Comparison of ENCODE assay signal across 22 mouse cellular contexts in genomic region chr12:85490096-85490820, GRCm38 (mm10). TPM values are rescaled to one million over a fixed set of nuclear protein-coding genes. Genes with fewer than 3 reads are reported as not detected.
A peak's percentile ranks its signal among the peaks of the same experiment; 100 is the strongest.
DNase-seq lines count a peak whose midpoint lies in the region; ATAC-seq and TF ChIP-seq lines count a peak whose summit lies in the region.
"Had no signal": no experiment of that assay in that cellular context is flagged by ENCODE, and none has a peak within 500 bp of the region (broad histone marks: within the 10 kb centered on the region; RNA-seq: fewer than 3 reads in every experiment).

No protein-coding gene starts in this region.

- peak overlapping the region; percentile 30 for H3K27ac ChIP-seq in liver, adult 2 months (replicated peaks; ENCODE audit: insufficient read depth, low read depth, low read length)
- H3K27ac ChIP-seq in liver, embryonic 12.5 days: no peak overlapping the region
- peak overlapping the region; percentile 93 for H3K27ac ChIP-seq in bone marrow, adult 2 months (ENCODE audit: control insufficient read depth, insufficient read depth, low read depth, low read length, poor library complexity)
- peak overlapping the region; percentile 63 for H3K27ac ChIP-seq in embryonic facial prominence, embryonic 15.5 days (replicated peaks)
- H3K27ac ChIP-seq in stomach, embryonic 16.5 days (ENCODE audit: low read length): peak overlapping the region; percentile 42
- H3K27ac ChIP-seq: forebrain, embryonic 10.5 days; heart, embryonic 15.5 days; hindbrain, embryonic 13.5 days; kidney, postnatal 0 days; neural tube, embryonic 15.5 days had no signal

- no peaks in the 10 kb centered on the region for H3K36me3 ChIP-seq in liver, adult 2 months (ENCODE audit: control insufficient read depth, insufficient read depth, low read length)
- H3K36me3 ChIP-seq in liver, embryonic 12.5 days: no peaks in the 10 kb centered on the region
- no peaks in the 10 kb centered on the region for H3K36me3 ChIP-seq in embryonic facial prominence, embryonic 15.5 days
- no peaks in the 10 kb centered on the region for H3K36me3 ChIP-seq in stomach, embryonic 16.5 days (ENCODE audit: control insufficient read depth, insufficient read depth, low read length)
- H3K36me3 ChIP-seq: forebrain, embryonic 10.5 days; heart, embryonic 15.5 days; hindbrain, embryonic 13.5 days; neural tube, embryonic 15.5 days had no signal

- TF ChIP-seq POLR2A in liver, adult 2 months (IDR thresholded peaks at IDR 0.05; ENCODE audit: extremely low read depth, insufficient read depth, low read length): no peak
- TF ChIP-seq POLR2A in bone marrow, adult 2 months (IDR thresholded peaks at IDR 0.05; ENCODE audit: borderline replicate concordance, control insufficient read depth, low read depth, low read length): no peak

- H3K27me3 ChIP-seq in liver, adult 2 months (ENCODE audit: control insufficient read depth, insufficient read depth, low read length): no peaks in the 10 kb centered on the region
- H3K27me3 ChIP-seq in liver, embryonic 12.5 days (replicated peaks): peaks cover 53% of the 10 kb centered on the region
- no peaks in the 10 kb centered on the region for H3K27me3 ChIP-seq in embryonic facial prominence, embryonic 15.5 days
- H3K27me3 ChIP-seq in stomach, embryonic 16.5 days (ENCODE audit: control insufficient read depth, insufficient read depth, low read length): no peaks in the 10 kb centered on the region
- H3K27me3 ChIP-seq: heart, embryonic 15.5 days; neural tube, embryonic 15.5 days had no signal

- H3K9ac ChIP-seq in liver, adult 2 months (ENCODE audit: low read depth, low read length): no peak overlapping the region
- no peak overlapping the region for H3K9ac ChIP-seq in liver, embryonic 12.5 days
- no peak overlapping the region for H3K9ac ChIP-seq in embryonic facial prominence, embryonic 15.5 days
- no peak overlapping the region for H3K9ac ChIP-seq in stomach, embryonic 16.5 days (ENCODE audit: low read length)
- H3K9ac ChIP-seq: heart, embryonic 15.5 days; hindbrain, embryonic 13.5 days; lung, embryonic 14.5 days; neural tube, embryonic 15.5 days had no signal

- H3K4me1 ChIP-seq in liver, adult 2 months (ENCODE audit: control insufficient read depth, insufficient read depth, low read length): peaks cover 6% of the 10 kb centered on the region
- H3K4me1 ChIP-seq in liver, embryonic 12.5 days: peaks cover 24% of the 10 kb centered on the region
- peaks cover 4% of the 10 kb centered on the region for H3K4me1 ChIP-seq in bone marrow, adult 2 months (ENCODE audit: control insufficient read depth, insufficient read depth, low read length)
- H3K4me1 ChIP-seq in embryonic facial prominence, embryonic 15.5 days: peaks cover 29% of the 10 kb centered on the region
- H3K4me1 ChIP-seq in stomach, embryonic 16.5 days (ENCODE audit: control insufficient read depth, insufficient read depth, low read length): peaks cover 10% of the 10 kb centered on the region

- no peak for ATAC-seq in liver, embryonic 12.5 days
- no peak for ATAC-seq in embryonic facial prominence, embryonic 15.5 days (ENCODE audit: insufficient number of reproducible peaks, low FRiP score, low TSS enrichment, low read depth)
- ATAC-seq in stomach, embryonic 16.5 days (ENCODE audit: insufficient read depth, low FRiP score): no peak
- no peak for ATAC-seq in monocyte, adult 5-6 weeks (replicated peaks; ENCODE audit: insufficient number of reproducible peaks, low FRiP score, low TSS enrichment, poor library complexity, severe bottlenecking)
- ATAC-seq: forebrain, embryonic 16.5 days; inflammation-experienced regulatory T-cells, adult 6 months had no signal

- TF ChIP-seq CTCF in liver, adult 2 months (IDR thresholded peaks at IDR 0.05; ENCODE audit: low read depth, low read length): no peak
- TF ChIP-seq CTCF in bone marrow, adult 2 months (IDR thresholded peaks at IDR 0.05; ENCODE audit: control insufficient read depth, insufficient read depth, low read length): no peak

- WGBS in liver, adult 2 months: 82% methylated on average over 10 of the region's 10 CpGs
- WGBS in liver, embryonic 12.5 days (ENCODE audit: insufficient replicate concordance): 54% methylated on average over 10 of the region's 10 CpGs
- 40% methylated on average over 10 of the region's 10 CpGs for WGBS in bone marrow, adult 2 months
- WGBS in embryonic facial prominence, embryonic 15.5 days: 60% methylated on average over 10 of the region's 10 CpGs
- WGBS in stomach, embryonic 16.5 days: 68% methylated on average over 10 of the region's 10 CpGs

- no peak for DNase-seq in liver, adult 2 months (ENCODE audit: extremely low read depth, low read depth, low spot score)
- no peak for DNase-seq in layer of hippocampus, adult 18-20 months (ENCODE audit: low spot score in 2 of 2)
- DNase-seq: adrenal gland, adult 2 months; cerebellum, adult 8-10 months; heart, postnatal 36 days; kidney, adult 2 months; lung, embryonic 14.5 days; right cerebral cortex, adult 18-20 months; right cerebral cortex, postnatal 4 days had no signal

- H3K79me2 ChIP-seq in liver, adult 2 months (ENCODE audit: control insufficient read depth, insufficient read depth, low read length): no peaks in the 10 kb centered on the region

- H3K4me3 ChIP-seq in liver, adult 2 months (ENCODE audit: insufficient read depth, low read depth, low read length): no peak overlapping the region
- no peak overlapping the region for H3K4me3 ChIP-seq in liver, embryonic 12.5 days
- no peak overlapping the region for H3K4me3 ChIP-seq in bone marrow, adult 2 months (replicated peaks; ENCODE audit: control insufficient read depth, low read depth, low read length)
- no peak overlapping the region for H3K4me3 ChIP-seq in embryonic facial prominence, embryonic 15.5 days (replicated peaks)
- H3K4me3 ChIP-seq in stomach, embryonic 16.5 days (replicated peaks; ENCODE audit: low read length): no peak overlapping the region
- H3K4me3 ChIP-seq: forebrain, embryonic 10.5 days; heart, embryonic 15.5 days; hindbrain, embryonic 13.5 days; neural tube, embryonic 15.5 days had no signal

- no peak overlapping the region for H3K4me2 ChIP-seq in liver, embryonic 12.5 days
- no peak overlapping the region for H3K4me2 ChIP-seq in embryonic facial prominence, embryonic 15.5 days (replicated peaks)
- no peak overlapping the region for H3K4me2 ChIP-seq in stomach, embryonic 16.5 days (ENCODE audit: low read depth, low read length)
- H3K4me2 ChIP-seq: heart, embryonic 15.5 days; hindbrain, embryonic 13.5 days; lung, embryonic 14.5 days; midbrain, embryonic 11.5 days; neural tube, embryonic 15.5 days had no signal

- H3K9me3 ChIP-seq in liver, embryonic 12.5 days (replicated peaks): no peaks in the 10 kb centered on the region
- H3K9me3 ChIP-seq in embryonic facial prominence, embryonic 15.5 days (replicated peaks): no peaks in the 10 kb centered on the region
- H3K9me3 ChIP-seq in stomach, embryonic 16.5 days (replicated peaks; ENCODE audit: control insufficient read depth, low read length): no peaks in the 10 kb centered on the region
- H3K9me3 ChIP-seq: forebrain, embryonic 10.5 days; heart, embryonic 15.5 days; hindbrain, embryonic 13.5 days; neural tube, embryonic 15.5 days had no signal

RNA-seq across cellular contexts. Expression of gene Fos, which starts 16.6 kb away (rescaled TPM):
- total RNA-seq in liver, adult 2 months (2014; rRNA removed): 0.67 and 1.2 TPM in 2 replicates
- 0.49 and 0.65 TPM in 2 replicates for polyA plus RNA-seq in liver, adult 2 months (2012; rRNA removed)
- polyA plus RNA-seq in liver, embryonic 12.5 days (2016; fragmentation: Nextera tagmentation; extraction: Ambion mirVana): 1.4 and 1.5 TPM in 2 replicates
- 8.6 TPM in 1 of 2 replicates, not detected in the other for polyA plus RNA-seq in bone marrow, adult 2 months (2011; ENCODE audit: insufficient read depth, insufficient read length, low replicate concordance, missing spikeins)
- 22.7 and 23.9 TPM in 2 replicates for polyA plus RNA-seq in embryonic facial prominence, embryonic 15.5 days (2015; fragmentation: Nextera tagmentation; extraction: Ambion mirVana)
- 16.1 and 21.1 TPM in 2 replicates for polyA plus RNA-seq in stomach, embryonic 16.5 days (2015; fragmentation: Nextera tagmentation; extraction: Ambion mirVana)
- total RNA-seq in monocyte, adult 5-6 weeks (2017): 138 to 560 TPM (median 216 TPM) in 3 replicates
- total RNA-seq in layer of hippocampus, adult 18-20 months (2021): 10 to 100 TPM; 26.1 to 28.2 TPM
